Mouse (Mus musculus) induced T-regulatory cell, adult 2 months (primary cell): ENCODE measurements around the gene Cbll1.

Experiments
- DNase-seq: peaks from one replicate; pipeline ENCODE4 v3.0.0-alpha.2; 2012; ENCODE audit warnings: low read depth

Gene Cbll1

DNA sequence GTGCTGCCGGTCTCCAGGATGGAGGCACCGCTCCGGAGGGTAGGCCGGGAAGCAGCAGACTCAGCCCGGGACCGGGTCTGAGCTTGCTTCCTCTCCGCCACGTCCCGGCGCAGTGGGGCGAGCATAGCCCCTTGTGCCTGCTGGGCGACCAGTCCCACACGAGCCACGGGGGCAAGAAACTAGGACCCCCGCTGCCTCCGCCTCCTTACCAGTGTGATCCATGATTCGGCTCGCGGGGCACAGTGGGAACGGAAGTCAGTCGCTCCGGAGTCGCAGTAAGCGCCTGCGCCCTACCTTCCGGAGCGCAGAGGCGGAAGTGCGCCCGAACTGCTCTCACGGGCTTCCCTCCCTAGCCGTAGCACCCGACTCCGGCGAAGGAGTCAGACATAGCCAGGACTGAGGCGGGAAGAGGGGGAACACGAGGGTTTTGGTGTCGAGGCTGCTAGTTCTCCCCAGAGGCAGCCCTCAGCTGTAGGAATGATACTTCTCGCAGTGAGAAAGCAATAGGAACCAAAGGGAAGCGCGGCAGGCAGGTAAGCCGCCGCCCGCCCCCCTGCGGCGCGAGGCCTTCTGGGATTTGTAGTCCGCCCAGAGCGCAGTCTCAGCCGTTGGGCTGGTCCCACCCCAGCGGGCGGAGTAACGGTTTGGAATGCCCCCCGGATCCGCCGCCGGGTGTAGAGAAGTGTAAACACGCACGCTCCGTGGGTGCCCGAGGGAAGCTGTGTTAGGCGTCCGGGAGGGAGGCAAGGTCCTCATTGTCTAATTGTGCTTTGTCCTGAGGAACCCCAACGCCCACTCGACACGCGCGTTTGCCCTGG lies at the start of gene Cbll1:
TSS of gene Cbll1 (minus strand) at position 303 of the 818 bp plus-strand sequence.
- peak; percentile 97 for DNase-seq

DNA sequence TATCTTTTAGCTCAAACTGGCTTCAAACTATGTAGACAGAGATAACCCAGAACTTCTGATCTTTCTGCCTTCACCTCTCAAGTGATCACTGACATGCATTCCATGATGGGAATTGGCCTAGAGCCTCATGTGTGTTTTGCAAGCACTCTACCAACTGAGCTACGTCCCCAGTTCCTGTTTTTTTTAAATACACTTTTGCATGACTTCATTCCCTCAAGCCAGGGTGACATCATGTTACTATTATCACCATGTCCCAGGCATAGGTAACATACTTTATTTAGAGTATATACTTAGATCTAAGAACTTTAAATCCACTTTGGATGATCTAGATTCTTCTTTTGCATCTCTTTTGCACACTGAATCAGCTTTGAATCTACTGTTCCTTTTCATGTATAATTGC lies 46.6 kb upstream of the Cbll1 start:
- DNase-seq = no peak

DNA sequence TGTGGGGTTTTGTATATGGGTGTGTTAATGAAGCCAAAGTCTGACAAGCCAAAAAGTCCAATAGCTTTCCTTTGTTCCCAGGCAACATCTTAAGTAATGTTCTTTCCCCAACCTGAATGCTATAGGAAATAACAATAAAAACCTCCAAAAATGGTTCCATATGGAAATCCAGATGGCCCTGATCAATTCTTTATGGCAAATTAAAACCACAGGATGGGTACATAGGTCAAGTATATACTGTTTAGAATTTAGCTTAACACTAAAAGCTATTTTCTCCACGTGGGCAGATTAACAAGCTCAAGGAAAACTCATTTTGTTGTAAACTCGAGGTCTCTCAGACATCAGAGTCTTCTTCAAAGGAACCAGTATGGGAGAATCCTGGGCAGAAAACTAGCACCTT lies 45.8 kb upstream of the Cbll1 start:
- DNase-seq = no peak

DNA sequence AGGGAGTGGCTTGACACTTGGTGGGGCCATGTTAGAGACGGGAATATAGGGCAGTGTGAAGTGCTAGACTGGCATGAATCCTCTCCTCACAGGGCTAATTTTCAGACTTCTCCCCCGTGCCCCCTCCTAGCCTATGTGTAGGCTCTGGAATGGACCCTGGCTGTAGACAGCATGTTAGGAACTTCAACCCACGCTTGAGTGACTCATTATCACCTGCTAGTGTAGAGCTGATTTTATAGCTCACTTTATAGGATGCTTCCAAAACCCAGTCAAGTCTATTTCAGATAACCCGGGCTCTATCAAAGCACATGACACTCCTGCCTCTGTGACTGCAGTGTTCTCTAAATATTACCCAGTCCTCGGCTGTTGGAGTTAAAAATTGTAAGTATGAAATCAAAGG lies 42.1 kb upstream of the Cbll1 start:
- DNase-seq = no peak

DNA sequence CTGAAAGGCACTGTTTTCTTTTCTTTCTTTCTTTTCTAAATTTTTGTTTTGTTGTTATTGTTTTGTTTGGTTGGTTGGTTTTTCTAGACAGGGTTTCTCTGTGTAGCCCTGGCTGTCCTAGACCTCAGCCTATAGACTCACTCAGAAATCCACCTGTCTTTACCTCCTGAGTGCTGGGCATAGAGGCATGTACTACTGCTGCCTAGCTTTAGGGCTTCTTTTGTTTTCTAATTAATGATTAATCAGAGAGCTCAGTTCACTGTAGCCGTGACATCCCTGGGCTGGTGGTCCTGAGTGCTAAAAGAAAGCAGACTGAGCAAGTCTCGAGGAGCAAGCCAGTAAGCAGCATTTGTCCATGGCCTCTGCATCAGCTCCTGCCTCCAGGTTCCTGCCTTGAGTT lies 40.4 kb upstream of the Cbll1 start:
- no peak for DNase-seq

DNA sequence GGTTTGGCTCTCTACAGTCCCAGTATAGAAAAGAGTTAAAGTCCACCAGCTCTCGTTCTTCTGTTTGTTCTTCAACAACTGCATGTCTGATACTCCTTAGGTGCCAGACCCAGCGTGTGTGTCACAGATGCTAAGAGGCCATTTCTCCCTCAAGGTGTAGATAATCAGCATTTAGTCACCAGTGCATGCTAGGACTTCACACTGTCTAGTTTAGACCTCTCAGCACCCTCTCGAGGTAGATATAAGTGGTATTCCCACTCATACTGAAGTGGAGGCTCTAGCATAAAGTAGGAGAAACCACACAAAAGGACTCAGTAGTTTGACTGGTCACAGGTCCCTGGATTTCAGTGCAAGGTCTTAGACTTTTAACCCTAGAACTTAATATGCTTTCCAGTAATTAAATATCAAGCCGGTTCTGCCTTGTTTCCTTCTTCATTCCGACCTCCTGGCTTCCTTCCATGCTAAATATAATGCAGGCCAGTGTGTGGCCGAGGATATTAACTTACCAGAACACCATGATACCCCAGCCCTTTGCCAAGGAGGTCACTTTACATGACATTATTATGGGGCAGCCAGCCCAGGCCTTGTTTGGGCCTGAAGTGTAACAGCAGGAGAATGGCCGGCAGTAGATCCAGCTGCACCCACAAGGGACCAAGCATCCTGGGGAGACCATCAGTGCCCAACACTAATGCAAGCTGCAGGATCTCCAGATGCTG lies 38.3 kb upstream of the Cbll1 start:
- no peak for DNase-seq

DNA sequence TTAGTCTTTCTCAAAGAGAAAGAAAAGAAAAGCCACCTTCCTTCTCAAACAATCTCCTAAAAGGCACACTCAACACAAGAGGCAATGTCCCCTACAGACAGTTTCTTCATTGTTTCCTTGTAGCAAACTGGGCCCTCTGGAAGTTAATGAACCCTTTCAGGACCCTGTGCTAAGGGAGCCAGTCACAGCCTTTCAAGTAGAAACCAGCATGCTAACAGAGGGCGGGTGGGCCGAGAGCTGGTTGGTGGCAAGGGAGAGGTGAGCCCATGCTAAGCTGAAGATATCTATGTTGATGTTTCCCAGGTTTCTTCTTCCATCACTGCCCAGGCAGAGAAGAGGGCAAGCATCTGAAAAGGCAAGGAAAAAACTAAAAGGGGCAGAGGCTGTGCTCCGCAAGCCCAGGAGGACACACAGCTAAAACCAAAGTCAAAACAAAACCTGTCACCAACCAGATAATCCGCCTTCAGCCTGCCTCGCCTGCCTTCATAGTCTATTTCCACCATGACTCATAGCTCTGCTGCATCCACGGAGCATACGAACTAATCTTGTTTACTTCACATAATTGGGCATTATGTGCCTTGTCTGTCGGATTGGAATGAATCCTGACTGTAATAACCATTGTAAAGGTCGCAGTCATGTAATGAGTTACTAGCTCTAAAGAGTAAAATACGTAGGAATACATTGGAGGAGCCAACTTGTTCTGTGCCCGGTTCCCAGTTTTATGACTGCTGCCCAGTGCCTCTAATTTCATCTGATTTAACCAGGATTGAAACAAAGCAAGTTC lies 34.8 kb upstream of the Cbll1 start:
- no peak for DNase-seq

DNA sequence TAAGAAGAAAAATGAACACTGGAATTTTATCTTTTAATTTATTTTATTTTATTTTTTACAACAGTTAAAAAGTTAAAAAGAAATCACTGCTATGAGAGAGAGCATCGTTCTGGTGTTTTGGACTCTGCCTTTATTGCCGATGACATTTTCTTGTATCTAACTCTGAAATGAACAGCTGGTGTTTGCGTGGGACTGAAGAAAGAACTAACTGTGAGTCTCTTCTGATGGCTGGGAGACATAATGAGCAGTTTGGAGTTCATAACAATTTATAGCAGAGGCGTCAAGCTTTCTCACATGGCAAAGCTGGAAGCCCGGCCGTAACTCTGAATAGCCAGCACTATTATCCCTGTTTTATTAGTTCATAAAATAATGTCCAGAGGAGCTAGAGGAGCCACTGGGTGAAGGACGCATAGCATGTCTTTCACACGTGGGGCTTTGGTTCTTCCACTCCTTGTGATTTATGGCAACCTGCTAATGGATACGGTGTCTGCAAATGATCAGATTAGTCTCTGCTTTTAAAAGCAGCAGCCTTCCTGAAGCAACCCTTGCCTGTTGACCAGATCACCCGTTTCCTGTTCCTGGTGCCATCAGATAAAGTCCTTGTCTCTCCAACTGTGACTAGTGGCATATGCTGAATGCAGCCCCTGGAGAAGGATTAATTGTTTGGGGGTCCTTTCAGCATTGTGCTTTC lies 33.9 kb upstream of the Cbll1 start:
- no peak for DNase-seq

DNA sequence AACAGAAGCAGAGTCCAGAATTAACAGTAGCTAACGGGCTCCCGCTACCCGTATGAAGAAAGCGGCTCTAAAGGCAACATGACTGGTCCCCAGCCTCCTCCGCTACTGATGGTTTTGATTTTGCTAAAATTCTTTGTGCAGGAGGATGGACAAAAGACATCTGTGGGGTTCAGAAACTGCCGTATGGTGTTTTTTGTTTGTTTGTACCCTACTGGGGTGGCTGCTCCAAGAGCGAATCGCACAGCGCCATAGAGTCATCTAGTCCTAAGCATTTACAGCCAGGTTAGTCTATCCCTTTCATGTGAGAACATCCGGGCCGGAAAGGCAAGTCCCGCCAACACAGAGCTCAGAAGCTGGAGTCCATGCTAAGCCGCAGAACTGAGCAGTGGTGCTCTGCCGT lies 32.6 kb upstream of the Cbll1 start:
- DNase-seq = no peak

DNA sequence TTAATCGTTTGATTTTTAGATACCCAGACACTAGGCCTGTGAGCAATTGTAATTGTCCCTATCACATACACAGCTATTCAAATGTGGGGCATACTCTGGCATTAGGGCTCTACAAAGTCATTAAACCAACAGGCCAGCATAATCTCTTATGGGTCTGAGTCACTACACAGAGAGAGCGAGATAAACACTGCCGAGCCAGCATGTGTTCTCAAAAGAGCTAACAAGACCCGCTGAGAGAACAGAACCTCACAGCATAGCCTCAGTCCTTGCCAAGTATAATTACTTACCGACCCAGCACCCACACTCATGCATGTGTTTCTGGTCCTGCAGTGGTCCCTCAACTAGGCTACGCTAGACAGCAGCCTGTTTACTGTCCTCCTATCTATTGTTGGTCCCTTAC lies 28.0 kb upstream of the Cbll1 start:
- no peak for DNase-seq

DNA sequence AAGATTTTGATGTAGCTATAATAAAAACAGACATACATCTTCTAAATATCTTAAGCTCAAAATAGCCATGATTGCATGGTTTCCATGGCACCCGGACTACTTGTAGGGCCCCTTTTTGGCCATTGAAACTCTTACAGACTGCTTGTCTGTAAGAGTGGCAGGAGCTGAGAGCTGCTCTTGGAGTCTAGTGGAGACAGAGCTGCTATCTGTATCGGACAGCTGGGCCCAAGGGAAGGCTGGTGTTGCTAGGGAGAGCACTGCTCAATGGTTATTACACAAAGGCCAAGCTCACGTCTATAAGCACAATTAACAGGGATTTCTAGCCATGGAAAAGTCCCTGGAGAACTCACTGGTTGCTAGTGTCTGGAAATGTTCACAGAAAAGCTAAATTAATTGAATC lies 22.0 kb upstream of the Cbll1 start:
- no peak for DNase-seq

DNA sequence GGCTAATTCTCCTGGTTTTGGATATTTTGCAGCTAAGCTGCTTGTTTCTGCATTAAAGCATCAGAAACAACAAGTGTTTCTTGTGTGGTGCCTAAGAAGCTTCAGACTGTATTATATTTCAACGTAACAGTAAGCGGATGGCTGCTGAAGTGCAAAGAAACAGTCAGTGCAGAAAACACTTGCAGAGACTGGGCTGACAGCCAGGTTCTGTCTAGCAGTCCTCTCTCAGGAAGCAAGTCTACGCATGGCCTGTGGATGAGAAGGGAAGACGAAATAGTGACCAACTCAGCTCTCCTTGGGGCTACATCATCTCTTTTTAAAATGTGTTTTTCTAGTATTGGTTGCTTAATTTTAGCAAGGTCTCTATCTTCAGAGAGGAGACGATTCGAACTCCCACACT lies 20.7 kb upstream of the Cbll1 start:
- no peak for DNase-seq

DNA sequence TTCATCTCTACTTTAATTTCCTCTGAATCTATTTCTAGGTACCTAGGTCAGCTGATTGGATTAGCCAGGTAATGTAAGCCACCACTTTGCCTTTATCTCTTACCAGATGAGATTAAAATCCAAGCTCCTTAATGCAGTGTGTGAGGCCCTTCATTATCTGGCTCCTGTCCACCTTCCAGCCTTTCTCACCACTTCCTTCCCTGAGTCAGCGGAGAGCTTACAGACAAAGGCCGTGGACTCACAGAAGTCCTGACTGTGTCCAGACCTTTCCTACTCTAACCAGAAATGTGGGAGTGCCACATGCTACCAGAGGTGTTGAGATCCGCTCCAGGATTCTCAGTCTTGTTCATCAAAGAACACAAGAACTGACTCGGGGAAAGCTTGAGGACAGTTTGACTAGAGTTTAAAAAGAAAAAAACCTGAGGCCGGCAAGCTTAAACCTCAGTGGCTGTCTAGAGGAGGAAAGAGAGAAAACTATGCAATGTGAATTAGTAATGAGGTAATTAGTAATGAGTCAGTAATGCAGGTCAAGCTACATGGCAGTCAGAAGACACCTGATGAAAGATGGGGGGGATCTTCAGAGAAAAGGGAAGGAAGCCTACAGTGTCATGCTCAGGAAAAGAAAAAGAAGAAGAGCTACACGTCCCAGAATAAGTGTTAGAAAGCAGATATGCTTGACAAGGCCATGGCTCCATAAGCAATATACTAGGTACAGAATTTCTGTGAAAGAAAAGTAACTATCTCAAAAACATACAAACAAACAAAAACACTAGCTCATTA lies 14.5 kb upstream of the Cbll1 start:
- no peak for DNase-seq

DNA sequence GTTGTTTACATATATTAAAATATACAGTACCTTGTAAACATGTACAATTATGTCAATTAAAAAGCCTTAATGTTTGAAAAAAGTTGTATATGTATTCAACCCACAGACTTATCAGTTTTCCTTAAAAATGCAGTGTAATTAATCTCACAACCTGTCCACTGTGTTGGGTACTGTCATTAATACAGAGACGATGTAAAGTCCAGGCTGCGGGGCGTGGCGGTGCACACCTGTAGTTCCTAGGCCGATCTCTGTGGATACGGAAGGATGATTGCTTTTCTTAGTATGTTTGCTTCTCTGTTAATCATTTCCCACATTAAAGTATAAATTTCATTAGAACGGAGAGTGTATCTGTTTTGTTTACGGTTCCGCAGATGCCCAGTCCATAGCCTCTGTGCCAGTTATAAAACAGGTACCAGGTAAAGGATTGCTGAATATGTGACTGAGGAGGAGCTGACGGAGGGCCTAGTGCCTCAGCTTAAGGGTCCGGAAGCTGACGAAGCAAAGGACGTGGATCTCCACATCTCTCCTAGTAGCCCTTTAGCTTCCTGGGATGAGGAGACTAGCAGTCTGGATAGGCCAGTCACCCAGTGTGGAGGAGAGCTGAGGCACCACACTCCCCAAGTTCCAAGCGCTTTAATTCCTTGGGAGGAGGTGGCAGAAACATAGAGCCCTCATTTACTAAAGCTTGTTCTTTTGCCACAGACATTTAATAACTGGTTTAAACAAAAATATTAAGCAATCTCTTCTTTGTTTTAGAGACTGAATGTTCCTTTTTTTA lies 13.4 kb upstream of the Cbll1 start:
- no peak for DNase-seq

DNA sequence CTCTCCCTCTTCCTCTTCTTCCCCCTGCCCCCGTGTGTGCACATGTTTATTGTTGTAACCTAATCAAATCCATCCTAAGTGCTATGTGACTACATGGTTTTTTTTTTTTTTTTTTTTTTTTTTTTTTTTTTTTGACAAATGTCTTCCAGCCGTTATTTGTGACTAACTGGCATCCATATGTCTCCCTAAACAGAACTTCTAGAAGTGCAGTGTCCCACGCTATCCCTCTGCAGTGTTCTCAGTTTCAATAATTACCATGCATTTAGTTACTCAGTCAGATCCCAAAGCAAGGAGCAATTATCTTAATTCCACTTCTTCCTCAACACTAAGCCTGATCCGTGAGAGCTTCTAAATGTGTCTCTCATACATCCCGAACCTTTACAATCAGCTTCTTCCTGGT lies 11.8 kb upstream of the Cbll1 start:
- DNase-seq = no peak

DNA sequence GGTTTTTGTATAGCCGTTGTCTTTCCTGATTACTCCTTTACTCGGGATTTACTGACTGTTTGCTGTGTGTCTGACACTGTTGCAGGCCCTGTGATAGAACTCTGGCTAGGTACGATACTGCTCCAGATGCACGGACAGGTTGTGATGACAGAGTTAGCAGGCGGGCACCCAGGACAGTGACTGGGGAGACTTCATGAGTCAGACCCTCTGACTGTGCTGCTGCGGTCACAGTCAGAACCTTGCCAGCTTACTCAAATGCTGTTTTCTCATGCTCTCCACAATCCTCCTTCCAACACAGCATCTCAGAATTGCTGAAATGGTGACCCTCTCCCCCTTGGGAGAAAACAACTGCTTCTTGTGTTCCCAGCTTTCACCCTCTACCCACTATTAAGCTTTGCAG lies 9.1 kb upstream of the Cbll1 start:
- DNase-seq = no peak

DNA sequence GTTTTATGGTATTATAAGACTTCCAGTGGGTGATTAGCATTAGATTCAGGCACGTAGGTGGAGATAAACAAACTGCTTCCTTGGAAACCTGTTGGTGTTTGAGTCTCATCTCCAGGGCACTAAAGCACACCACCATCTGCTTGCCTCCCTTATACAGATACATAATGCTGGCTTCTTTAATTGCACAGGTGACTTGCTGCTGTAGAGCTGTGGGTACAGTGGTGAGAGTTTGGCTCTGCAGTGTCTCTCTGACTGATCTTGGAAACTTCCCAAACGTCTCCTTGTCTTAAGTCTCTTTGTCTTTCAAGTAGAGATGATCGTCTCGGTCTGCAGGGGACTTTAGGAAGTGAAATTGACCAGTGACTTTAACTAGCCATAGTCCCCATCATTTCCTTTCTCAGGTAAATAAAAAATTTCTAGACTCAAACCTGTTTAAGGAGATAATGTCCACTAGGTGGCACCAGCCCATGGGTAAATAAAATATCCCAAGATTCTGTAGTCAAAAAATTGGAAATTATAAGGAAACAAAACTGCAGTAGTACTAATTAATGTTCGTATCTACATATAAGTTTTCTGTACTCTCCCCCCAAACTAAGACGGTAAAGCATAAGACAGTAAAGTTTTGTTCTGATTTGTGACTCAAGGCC lies 8.4 kb upstream of the Cbll1 start:
- DNase-seq = peak; percentile 70

DNA sequence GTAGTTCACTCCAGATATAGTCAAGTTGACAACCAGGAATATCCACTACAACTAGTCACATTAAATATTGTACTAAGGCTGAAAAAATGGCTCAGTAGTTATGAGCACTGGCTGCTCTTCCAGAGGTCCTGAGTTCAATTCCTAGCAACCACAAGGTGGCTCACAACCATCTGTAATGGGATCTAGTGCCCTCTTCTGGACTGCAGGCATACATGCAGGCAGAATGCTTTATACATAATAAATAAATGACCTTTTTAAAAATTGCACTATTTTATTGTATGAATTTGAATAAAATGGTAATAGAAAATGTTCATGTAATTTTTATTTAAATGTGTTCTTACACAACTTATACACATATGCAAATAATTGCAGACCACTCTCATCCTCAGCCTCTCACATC lies 3.8 kb upstream of the Cbll1 start:
- peak; percentile 42 for DNase-seq

DNA sequence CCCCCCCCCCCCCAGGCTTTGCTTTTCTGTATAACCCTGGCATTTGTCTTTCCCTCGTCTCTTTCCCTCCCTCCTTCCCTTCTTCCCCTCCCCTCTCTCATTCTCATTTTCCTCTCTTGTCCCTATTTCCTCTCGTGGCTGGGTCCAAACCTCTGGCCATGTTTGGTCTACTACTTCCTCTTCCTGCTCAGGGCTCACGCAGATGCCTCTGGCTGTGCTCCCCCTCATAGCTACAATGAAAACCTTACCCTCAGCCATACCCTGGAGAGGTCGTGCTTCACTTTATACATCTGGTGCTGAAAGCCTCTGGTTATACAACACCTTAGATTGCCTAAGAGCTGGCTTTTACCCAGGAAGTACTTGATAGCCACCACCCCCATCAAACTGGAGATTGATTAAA lies 1.9 kb upstream of the Cbll1 start:
- no peak for DNase-seq

DNA sequence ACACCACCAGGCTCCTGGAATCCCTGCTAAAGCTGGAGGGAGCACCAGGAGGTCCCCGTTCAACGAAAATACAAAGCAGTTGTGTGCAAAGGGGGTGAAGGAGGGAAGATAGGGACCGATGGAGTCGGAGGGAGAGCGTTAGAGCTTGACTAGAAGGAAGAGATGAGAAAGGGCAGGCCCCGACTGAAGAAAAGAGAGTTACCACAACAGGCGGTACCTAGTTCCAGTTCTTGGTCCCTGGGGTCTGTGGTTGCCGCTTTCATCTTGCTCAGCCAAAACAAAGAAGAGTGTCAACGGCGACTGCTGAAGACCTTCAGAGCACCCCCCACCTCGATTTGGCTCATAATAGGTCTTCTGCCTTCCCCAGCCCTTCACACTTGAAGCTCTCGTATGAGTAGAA lies 780 bp upstream of the Cbll1 start:
- DNase-seq = no peak
